In the genomic region with DNA sequence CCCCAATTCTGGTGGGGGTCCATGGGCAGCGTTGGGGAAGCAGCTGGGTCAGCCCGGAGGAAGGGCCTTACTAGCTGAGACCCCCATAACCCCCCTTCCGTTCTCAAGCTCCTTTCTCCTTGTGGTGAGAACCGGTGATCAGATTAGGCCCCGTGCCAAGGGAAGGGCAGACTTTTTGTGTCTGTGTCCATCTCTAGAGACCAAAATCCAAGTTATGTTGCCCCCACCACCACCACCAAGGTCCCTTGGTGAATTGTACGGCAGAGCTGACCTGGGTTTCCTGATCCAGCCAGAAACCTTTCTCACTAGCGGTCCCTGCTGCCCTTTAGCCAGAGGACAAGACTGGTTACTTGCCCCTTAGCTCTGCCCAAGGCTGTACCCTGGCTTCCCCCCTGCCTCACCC, we compare ENCODE assay signal across 9 mouse cellular contexts. TPM values are rescaled to one million over a fixed set of nuclear protein-coding genes. Genes with fewer than 3 reads are reported as not detected.
DNase-seq lines count a peak whose midpoint lies in the region; ATAC-seq and TF ChIP-seq lines count a peak whose summit lies in the region.
"Had no signal": no experiment of that assay in that cellular context is flagged by ENCODE, and none has a peak within 500 bp of the region (broad histone marks: within the 10 kb centered on the region; RNA-seq: fewer than 3 reads in every experiment).

No protein-coding gene starts in this region.

- 6% methylated on average over 7 of the region's 7 CpGs for WGBS in liver, embryonic 13.5 days (ENCODE audit: insufficient replicate concordance)

- H3K4me3 ChIP-seq in testis, adult 2 months (ENCODE audit: control insufficient read depth, low read depth, low read length), result peak overlapping the region; percentile 91
- peak overlapping the region; percentile 49 for H3K4me3 ChIP-seq in liver, embryonic 13.5 days (replicated peaks)

- no peaks in the 10 kb centered on the region for H3K27me3 ChIP-seq in testis, adult 2 months (ENCODE audit: control insufficient read depth, insufficient read depth, low read length)
- H3K27me3 ChIP-seq in liver, embryonic 13.5 days, result peaks cover 59% of the 10 kb centered on the region

- H3K4me1 ChIP-seq in testis, adult 2 months (ENCODE audit: control insufficient read depth, insufficient read depth, low read length), result peaks cover 17% of the 10 kb centered on the region
- no peaks in the 10 kb centered on the region for H3K4me1 ChIP-seq in liver, embryonic 13.5 days (replicated peaks)

- no peak for TF ChIP-seq POLR2A in testis, adult 2 months (IDR thresholded peaks at IDR 0.05; ENCODE audit: control insufficient read depth, low read depth, low read length)

- peak overlapping the region; percentile 72 for H3K27ac ChIP-seq in testis, adult 2 months (ENCODE audit: control insufficient read depth, insufficient read depth, low read depth, low read length)
- H3K27ac ChIP-seq in liver, embryonic 13.5 days, result no peak overlapping the region

- intact Hi-C loops in left cerebral cortex, postnatal 4 days (cut with DNase I), result no loop called here

- peak overlapping the region; percentile 65 for H3K4me2 ChIP-seq in liver, embryonic 13.5 days

- no peak for ATAC-seq in liver, embryonic 13.5 days (ENCODE audit: low read depth)
- no peak for ATAC-seq in erythroid progenitor cell, adult 5-6 weeks (replicated peaks; ENCODE audit: low FRiP score, poor library complexity, severe bottlenecking)

- TF ChIP-seq CTCF in testis, adult 2 months (IDR thresholded peaks at IDR 0.05; ENCODE audit: control insufficient read depth, insufficient read depth, insufficient replicate concordance, low read depth, low read length), result no peak

- DNase-seq in embryo, embryonic 10 days (ENCODE audit: low spot score), result peak; percentile 16
- no peak for DNase-seq in embryo, embryonic 9.5 days (ENCODE audit: extremely low spot score)
- no peak for DNase-seq in testis, postnatal 10 days (ENCODE audit: low spot score)
- DNase-seq in liver, embryonic 13.5 days, result no peak
- DNase-seq in left cerebral cortex, postnatal 4 days, result no peak
- no peak for DNase-seq in kidney, adult 9 months

- H3K9me3 ChIP-seq in liver, embryonic 13.5 days (replicated peaks), result no peaks in the 10 kb centered on the region

- no peaks in the 10 kb centered on the region for H3K36me3 ChIP-seq in testis, adult 2 months (ENCODE audit: control insufficient read depth, insufficient read depth, low read length)
- H3K36me3 ChIP-seq in liver, embryonic 13.5 days, result no peaks in the 10 kb centered on the region

- no peak overlapping the region; the same call in 1 of the 2 replicates for H3K9ac ChIP-seq in liver, embryonic 13.5 days

RNA-seq across cellular contexts. Expression of a gene that starts 0.9 kb away (rescaled TPM):
- 66.4 and 84.2 TPM in 2 replicates for polyA plus RNA-seq in testis, adult 2 months (2012; rRNA removed)
- polyA plus RNA-seq in liver, embryonic 13.5 days (2015; fragmentation: Nextera tagmentation; extraction: Ambion mirVana), result 1.2 and 1.9 TPM in 2 replicates
- 0.42 and 2.2 TPM in 2 replicates for total RNA-seq in erythroid progenitor cell, adult 5-6 weeks (2015; ENCODE audit: low replicate concordance)
- 0.77 TPM in 1 of 2 replicates, not detected in the other for total RNA-seq in erythroid progenitor cell, adult 5-6 weeks (2017; ENCODE audit: low replicate concordance)
- 10 to 100 TPM; 89.8 to 95.8 TPM for total RNA-seq in left cerebral cortex, postnatal 4 days (2021)

RNA-seq across cellular contexts. Expression of a gene that starts 37.4 kb away (rescaled TPM):
- not detected in 2 replicates for polyA plus RNA-seq in testis, adult 2 months (2012; rRNA removed)
- polyA plus RNA-seq in liver, embryonic 13.5 days (2015; fragmentation: Nextera tagmentation; extraction: Ambion mirVana), result not detected in 2 replicates
- total RNA-seq in erythroid progenitor cell, adult 5-6 weeks (2015; ENCODE audit: low replicate concordance), result not detected in 2 replicates
- not detected in 2 replicates for total RNA-seq in erythroid progenitor cell, adult 5-6 weeks (2017; ENCODE audit: low replicate concordance)
- not detected for total RNA-seq in left cerebral cortex, postnatal 4 days (2021)
- polyA plus RNA-seq: C2C12 had no signal

RNA-seq across cellular contexts. Expression of a gene that starts 55.0 kb away (rescaled TPM):
- polyA plus RNA-seq in testis, adult 2 months (2012; rRNA removed), result not detected in 2 replicates
- not detected in 2 replicates for polyA plus RNA-seq in liver, embryonic 13.5 days (2015; fragmentation: Nextera tagmentation; extraction: Ambion mirVana)
- total RNA-seq in erythroid progenitor cell, adult 5-6 weeks (2015; ENCODE audit: low replicate concordance), result not detected in 2 replicates
- not detected in 2 replicates for total RNA-seq in erythroid progenitor cell, adult 5-6 weeks (2017; ENCODE audit: low replicate concordance)
- total RNA-seq in left cerebral cortex, postnatal 4 days (2021), result not detected
- polyA plus RNA-seq: C2C12 had no signal

Comparison
In these comparisons a context has a peak if more than half of its experiments do, and no peak if none do; other contexts are left out.
1. RNA of a gene that starts 0.9 kb away (total RNA-seq): 89.8 to 95.8 TPM in left cerebral cortex, postnatal 4 days; 0.42 to 2.2 TPM in erythroid progenitor cell, adult 5-6 weeks; every median in the first group is over 10 times any median in the second.